Mouse (Mus musculus): ENCODE measurements around the gene Asb1. TPM values are rescaled to one million over a fixed set of nuclear protein-coding genes. Genes with fewer than 3 reads are reported as not detected.

Gene Asb1
- polyA plus RNA-seq, 1 experiment from 2014 or later, result 2.6 TPM

- H3K27ac ChIP-seq (ENCODE audit: low read depth, low read length), result no peak overlapping the region
- no peak overlapping the region for H3K4me2 ChIP-seq (replicated peaks; ENCODE audit: low read depth)
- H3K9me3 ChIP-seq (ENCODE audit: control insufficient read depth), result no peaks in the 10 kb centered on the region
- peaks cover 39% of the 10 kb centered on the region for H3K36me3 ChIP-seq (ENCODE audit: control insufficient read depth, insufficient read depth)
- H3K27me3 ChIP-seq (replicated peaks; ENCODE audit: control insufficient read depth, insufficient read depth, low read length), result no peaks in the 10 kb centered on the region
- H3K4me1 ChIP-seq (replicated peaks; ENCODE audit: control insufficient read depth, insufficient read depth, low read length), result no peaks in the 10 kb centered on the region
- TF ChIP-seq CTCF (IDR thresholded peaks at IDR 0.05; ENCODE audit: low read depth), result no peak
- no peak overlapping the region for H3K9ac ChIP-seq (ENCODE audit: low read depth, low read length)
- peak; percentile 84 for ATAC-seq
- H3K4me3 ChIP-seq (ENCODE audit: low read depth, low read length), result no peak overlapping the region
- WGBS, result 36% methylated on average over 3 of the region's 3 CpGs
Measured at GRCm38 (mm10) chr1:91504615-91505014, 35.7 kb upstream of the Asb1 start.

DNA sequence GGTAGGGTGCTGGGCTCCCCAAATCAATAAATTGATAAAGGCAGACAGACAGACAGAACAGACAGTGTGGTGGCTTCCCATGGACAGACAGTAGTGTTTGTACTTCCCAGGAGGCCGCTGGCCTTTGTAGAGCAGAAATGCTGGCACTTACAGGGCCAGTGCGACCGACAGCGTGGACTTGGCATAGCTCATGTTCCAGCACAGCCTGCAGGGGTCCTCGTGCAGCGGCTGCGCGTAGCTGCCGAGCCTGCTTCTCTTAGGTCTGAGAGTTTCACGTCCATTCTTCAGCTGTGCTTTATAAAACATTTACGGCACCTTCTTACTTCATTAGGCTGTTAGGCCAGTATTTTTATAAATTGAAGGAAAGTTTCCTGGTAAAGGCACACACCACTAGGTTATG, 25.4 kb upstream of the Asb1 start:
- Histone ChIP-seq H3K4me2 (replicated peaks; ENCODE audit: low read depth) (no peak overlapping the region), H3K27me3 (replicated peaks; ENCODE audit: control insufficient read depth, insufficient read depth, low read length) (no peaks in the 10 kb centered on the region), H3K9me3 (ENCODE audit: control insufficient read depth) (no peaks in the 10 kb centered on the region), H3K27ac (ENCODE audit: low read depth, low read length) (no peak overlapping the region), H3K4me3 (ENCODE audit: low read depth, low read length) (no peak overlapping the region), H3K9ac (ENCODE audit: low read depth, low read length) (no peak overlapping the region), H3K4me1 (replicated peaks; ENCODE audit: control insufficient read depth, insufficient read depth, low read length) (no peaks in the 10 kb centered on the region), H3K36me3 (ENCODE audit: control insufficient read depth, insufficient read depth) (peaks cover 12% of the 10 kb centered on the region; the same call in 1 of the 2 replicates)
- peak; percentile 23; the same call in 1 of the 2 replicates for TF ChIP-seq CTCF (IDR thresholded peaks at IDR 0.05; ENCODE audit: low read depth)
- WGBS, result 83% methylated on average over 11 of the region's 11 CpGs
- no peak for ATAC-seq

- H3K4me2 ChIP-seq (replicated peaks; ENCODE audit: low read depth), result no peak overlapping the region
- no peaks in the 10 kb centered on the region for H3K9me3 ChIP-seq (ENCODE audit: control insufficient read depth)
- no peak overlapping the region for H3K27ac ChIP-seq (ENCODE audit: low read depth, low read length)
- peaks cover 11% of the 10 kb centered on the region; the same call in 1 of the 2 replicates for H3K36me3 ChIP-seq (ENCODE audit: control insufficient read depth, insufficient read depth)
- ATAC-seq, result no peak
- H3K27me3 ChIP-seq (replicated peaks; ENCODE audit: control insufficient read depth, insufficient read depth, low read length), result no peaks in the 10 kb centered on the region
- H3K4me3 ChIP-seq (ENCODE audit: low read depth, low read length), result no peak overlapping the region
- 89% methylated on average over 6 of the region's 6 CpGs for WGBS
- no peak for TF ChIP-seq CTCF (IDR thresholded peaks at IDR 0.05; ENCODE audit: low read depth)
- no peaks in the 10 kb centered on the region for H3K4me1 ChIP-seq (replicated peaks; ENCODE audit: control insufficient read depth, insufficient read depth, low read length)
- no peak overlapping the region for H3K9ac ChIP-seq (ENCODE audit: low read depth, low read length)
Measured at GRCm38 (mm10) chr1:91515642-91516041, 24.7 kb upstream of the Asb1 start.

DNA sequence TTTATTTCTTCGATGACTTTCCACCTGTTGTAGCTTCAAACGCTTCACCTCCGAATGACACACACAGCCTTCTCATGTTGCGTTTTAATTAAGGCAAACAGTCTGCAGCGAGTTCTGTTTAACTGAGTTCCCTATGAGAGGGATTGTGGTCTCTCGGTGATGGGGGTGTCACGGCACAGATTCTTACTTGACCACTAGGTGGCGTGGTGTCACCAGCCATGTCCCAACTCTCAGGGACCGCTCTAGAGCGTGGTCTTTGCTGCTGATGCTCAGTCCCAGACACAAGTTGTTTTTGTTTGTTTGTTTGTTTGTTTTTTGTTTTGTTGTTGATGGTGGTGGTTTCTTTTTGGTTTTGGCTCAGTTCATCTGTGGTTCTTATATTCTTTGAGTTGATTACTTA, 16.6 kb upstream of the Asb1 start:
- peak; percentile 96 for TF ChIP-seq CTCF (IDR thresholded peaks at IDR 0.05; ENCODE audit: low read depth)
- 17% methylated on average over 10 of the region's 10 CpGs for WGBS
- ATAC-seq, result 0 out of 2 replicates have a peak, but pooled peaks have one; percentile 49

DNA sequence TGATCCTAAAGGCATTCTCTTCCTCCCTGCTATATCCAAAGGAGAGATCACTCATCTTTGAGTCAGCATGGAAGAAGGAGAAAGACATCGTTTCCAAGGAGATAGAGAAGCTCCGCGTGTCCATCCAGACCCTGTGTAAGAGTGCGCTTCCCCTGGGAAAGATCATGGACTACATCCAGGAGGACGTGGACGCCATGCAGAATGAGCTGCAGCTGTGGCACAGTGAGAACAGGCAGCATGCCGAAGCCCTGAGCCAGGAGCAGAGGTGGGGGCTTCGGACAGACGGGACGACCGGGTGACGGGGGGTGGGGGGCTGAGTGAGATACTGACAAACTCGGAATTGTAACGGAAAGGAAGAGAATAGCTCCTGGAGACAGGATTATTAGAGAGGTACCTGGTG, 14.5 kb upstream of the Asb1 start:
- H3K27me3 ChIP-seq (replicated peaks; ENCODE audit: control insufficient read depth, insufficient read depth, low read length), result no peaks in the 10 kb centered on the region
- WGBS, result 86% methylated on average over 14 of the region's 14 CpGs
- no peak overlapping the region for H3K9ac ChIP-seq (ENCODE audit: low read depth, low read length)
- no peak for ATAC-seq
- peaks cover 33% of the 10 kb centered on the region for H3K36me3 ChIP-seq (ENCODE audit: control insufficient read depth, insufficient read depth)
- peaks cover 2% of the 10 kb centered on the region; the same call in 1 of the 2 replicates for H3K4me1 ChIP-seq (replicated peaks; ENCODE audit: control insufficient read depth, insufficient read depth, low read length)
- no peaks in the 10 kb centered on the region for H3K9me3 ChIP-seq (ENCODE audit: control insufficient read depth)
- no peak overlapping the region for H3K4me2 ChIP-seq (replicated peaks; ENCODE audit: low read depth)
- no peak overlapping the region for H3K27ac ChIP-seq (ENCODE audit: low read depth, low read length)
- H3K4me3 ChIP-seq (ENCODE audit: low read depth, low read length), result no peak overlapping the region
- no peak for TF ChIP-seq CTCF (IDR thresholded peaks at IDR 0.05; ENCODE audit: low read depth)

More for the DNA sequence above, 16.6 kb upstream of the Asb1 start:
- no peak overlapping the region for H3K27ac ChIP-seq (ENCODE audit: low read depth, low read length)
- H3K9ac ChIP-seq (ENCODE audit: low read depth, low read length), result no peak overlapping the region
- H3K4me2 ChIP-seq (replicated peaks; ENCODE audit: low read depth), result no peak overlapping the region
- H3K9me3 ChIP-seq (ENCODE audit: control insufficient read depth), result no peaks in the 10 kb centered on the region
- peaks cover 36% of the 10 kb centered on the region for H3K36me3 ChIP-seq (ENCODE audit: control insufficient read depth, insufficient read depth)
- H3K4me3 ChIP-seq (ENCODE audit: low read depth, low read length), result no peak overlapping the region
- H3K27me3 ChIP-seq (replicated peaks; ENCODE audit: control insufficient read depth, insufficient read depth, low read length), result no peaks in the 10 kb centered on the region
- H3K4me1 ChIP-seq (replicated peaks; ENCODE audit: control insufficient read depth, insufficient read depth, low read length), result no peaks in the 10 kb centered on the region

- Histone ChIP-seq H3K4me2 (replicated peaks; ENCODE audit: low read depth) (no peak overlapping the region), H3K9ac (ENCODE audit: low read depth, low read length) (no peak overlapping the region), H3K27me3 (replicated peaks; ENCODE audit: control insufficient read depth, insufficient read depth, low read length) (no peaks in the 10 kb centered on the region), H3K9me3 (ENCODE audit: control insufficient read depth) (no peaks in the 10 kb centered on the region), H3K27ac (ENCODE audit: low read depth, low read length) (peak overlapping the region; percentile 46), H3K4me3 (ENCODE audit: low read depth, low read length) (no peak overlapping the region), H3K4me1 (replicated peaks; ENCODE audit: control insufficient read depth, insufficient read depth, low read length) (peaks cover 2% of the 10 kb centered on the region; the same call in 1 of the 2 replicates), H3K36me3 (ENCODE audit: control insufficient read depth, insufficient read depth) (peaks cover 20% of the 10 kb centered on the region)
- WGBS, result 69% methylated on average over 9 of the region's 9 CpGs
- TF ChIP-seq CTCF (IDR thresholded peaks at IDR 0.05; ENCODE audit: low read depth), result no peak
- peak; percentile 70; the same call in 1 of the 2 replicates for ATAC-seq
Measured at GRCm38 (mm10) chr1:91530166-91530565, 10.2 kb upstream of the Asb1 start.

DNA sequence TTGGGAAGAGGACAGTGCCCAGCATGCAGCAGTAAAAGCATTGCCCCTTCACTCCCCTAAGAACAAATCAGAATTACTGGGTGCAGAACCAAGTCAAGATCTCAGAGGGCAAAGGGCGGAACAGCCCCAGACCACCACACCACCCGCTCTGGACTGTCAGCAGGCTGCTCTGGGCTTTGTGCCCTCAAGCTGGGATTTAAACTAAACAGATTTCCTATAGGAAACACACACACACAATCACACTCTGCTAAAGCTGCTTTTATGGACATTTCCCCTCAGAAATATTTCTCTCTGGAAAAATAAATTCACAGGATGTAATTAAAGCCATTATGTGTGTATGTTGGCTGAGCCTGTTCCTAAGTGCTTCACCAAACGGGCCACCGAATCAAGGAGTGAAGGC, 8.1 kb upstream of the Asb1 start:
- ATAC-seq, result no peak
- no peak for TF ChIP-seq CTCF (IDR thresholded peaks at IDR 0.05; ENCODE audit: low read depth)
- H3K4me2 ChIP-seq (replicated peaks; ENCODE audit: low read depth), result no peak overlapping the region
- WGBS, result 91% methylated on average over 4 of the region's 4 CpGs
- H3K27me3 ChIP-seq (replicated peaks; ENCODE audit: control insufficient read depth, insufficient read depth, low read length), result no peaks in the 10 kb centered on the region
- H3K36me3 ChIP-seq (ENCODE audit: control insufficient read depth, insufficient read depth), result peaks cover 11% of the 10 kb centered on the region
- H3K27ac ChIP-seq (ENCODE audit: low read depth, low read length), result no peak overlapping the region
- peaks cover 2% of the 10 kb centered on the region; the same call in 1 of the 2 replicates for H3K4me1 ChIP-seq (replicated peaks; ENCODE audit: control insufficient read depth, insufficient read depth, low read length)
- H3K4me3 ChIP-seq (ENCODE audit: low read depth, low read length), result no peak overlapping the region
- no peaks in the 10 kb centered on the region for H3K9me3 ChIP-seq (ENCODE audit: control insufficient read depth)
- no peak overlapping the region for H3K9ac ChIP-seq (ENCODE audit: low read depth, low read length)
